Mouse (Mus musculus): Measurements from ENCODE around the gene Ephb2. TPM values are rescaled to one million over a fixed set of nuclear protein-coding genes. Genes with fewer than 3 reads are reported as not detected.
A peak's percentile ranks its signal among the peaks of the same experiment; 100 is the strongest.

Ephb2 gene
- total RNA-seq, 2 experiments from 2014 or later = 18.7 to 19.8 TPM

GRCm38 (mm10) chr4:136602018-136602554, 233.7 kb downstream of the Ephb2 start:
- peak; percentile 47 to 61 for DNase-seq

- DNase-seq = peak; percentile 56 to 64
Observed at GRCm38 (mm10) chr4:136601476-136601875, 234.3 kb downstream of the Ephb2 start.

- DNase-seq = no peak
Observed at GRCm38 (mm10) chr4:136600536-136600935, 235.3 kb downstream of the Ephb2 start.

GRCm38 (mm10) chr4:136599869-136600268, 235.9 kb downstream of the Ephb2 start:
- no peak for DNase-seq

- DNase-seq = peak in 1 of 2 experiments; percentile 17
Observed at GRCm38 (mm10) chr4:136598268-136598876, 237.4 kb downstream of the Ephb2 start.

Small RNAs within 50 kb of the gene (microRNA-seq; reads per million reads assigned to microRNA genes)
- not detected for gene Gm22180

Other genes starting within 250 kb of the Ephb2 start
- gene Kdm1a, start 233.3 kb downstream of the Ephb2 start, total RNA-seq (2021) = 10 to 100 TPM; 41.8 to 51.0 TPM
- not detected for gene Tex46, start 225.6 kb downstream of the Ephb2 start, total RNA-seq (2021)
- gene Lactbl1, start 213.4 kb downstream of the Ephb2 start, total RNA-seq (2021) = not detected
- 10 to 100 TPM; 43.5 to 77.2 TPM for gene C1qb, start 50.2 kb upstream of the Ephb2 start, total RNA-seq (2021)
- 10 to 100 TPM; 30.6 to 58.1 TPM for gene C1qc, start 57.1 kb upstream of the Ephb2 start, total RNA-seq (2021)
- gene C1qa, start 62.8 kb upstream of the Ephb2 start, total RNA-seq (2021) = 10 to 100 TPM; 44.1 to 72.9 TPM
- under 1 TPM; 0.10 to 0.23 TPM for gene Epha8, start 120.8 kb upstream of the Ephb2 start, total RNA-seq (2021)
- 10 to 100 TPM in 1 of 2 experiments, 1 to 10 TPM in 1; 7.9 to 14.0 TPM for gene Zbtb40, start 212.8 kb upstream of the Ephb2 start, total RNA-seq (2021)